Mouse (Mus musculus) liver, embryonic 15.5 days (tissue): ENCODE results near the gene Wap. TPM values are rescaled to one million over a fixed set of nuclear protein-coding genes. Genes with fewer than 3 reads are reported as not detected.
"Not testable (repeated sequence)": the region's sequence is repeated elsewhere in the genome, so short reads cannot be mapped to it uniquely, and the experiment has no call there.

Source experiments
- ATAC-seq: fragments of 200-750 bp; cut with Nextera tagmentation; 2 replicates; pipeline ENCODE4 v1.8.0; 2017; ENCODE audit warnings: moderate number of reproducible peaks, mild to moderate bottlenecking, moderate library complexity; ENCODE audit not compliant: insufficient read depth
- H3K27ac ChIP-seq: fragments of 300-500 bp; sonication (generic); replicated peaks from 2 replicates; pipeline ENCODE4 v1.5.1; 2015; ENCODE audit warnings: mild to moderate bottlenecking, inconsistent platforms
- H3K27me3 ChIP-seq: fragments of 300-500 bp; sonication (generic); 2 replicates; pipeline ENCODE4 v1.6.1; 2015; ENCODE audit warnings: mild to moderate bottlenecking, inconsistent platforms
- H3K36me3 ChIP-seq: fragments of 300-500 bp; sonication (generic); replicated peaks from 2 replicates; pipeline ENCODE4 v1.6.1; 2015; ENCODE audit warnings: moderate library complexity, mild to moderate bottlenecking, inconsistent platforms
- H3K4me1 ChIP-seq: fragments of 300-500 bp; sonication (generic); replicated peaks from 2 replicates; pipeline ENCODE4 v1.6.1; 2015; ENCODE audit warnings: inconsistent platforms
- H3K4me2 ChIP-seq: fragments of 300-500 bp; sonication (generic); 2 replicates; pipeline ENCODE4 v1.6.1; 2015; ENCODE audit warnings: moderate library complexity, mild to moderate bottlenecking, inconsistent platforms
- H3K4me3 ChIP-seq: fragments of 300-500 bp; sonication (generic); replicated peaks from 2 replicates; pipeline ENCODE4 v1.5.1; 2015; ENCODE audit warnings: mild to moderate bottlenecking, inconsistent platforms
- H3K9ac ChIP-seq: fragments of 300-500 bp; sonication (generic); 2 replicates; pipeline ENCODE4 v1.6.1; 2015; ENCODE audit warnings: moderate library complexity, mild to moderate bottlenecking, inconsistent platforms
- H3K9me3 ChIP-seq: fragments of 300-500 bp; sonication (generic); replicated peaks from 2 replicates; pipeline ENCODE4 v1.6.1; 2016; ENCODE audit warnings: inconsistent platforms
- WGBS: fragments of 180-500 bp; shearing (Covaris S2); methylation state at CpG from one replicate; pipeline ENCODE4 v1.1.7; 2015; ENCODE audit warnings: mixed read lengths; ENCODE audit not compliant: insufficient replicate concordance; 5-methylcytosine and 5-hydroxymethylcytosine counted together
- polyA plus RNA-seq: library from polyadenylated mRNA; unstranded; fragments of >200 nt; fragmentation: Nextera tagmentation; extraction: Ambion mirVana; gene quantifications from 2 replicates; pipeline ENCODE4 v1.2.1, GENCODE M21; 2015

Gene Wap
- polyA plus RNA-seq, 1 experiment from 2014 or later = not detected

DNA sequence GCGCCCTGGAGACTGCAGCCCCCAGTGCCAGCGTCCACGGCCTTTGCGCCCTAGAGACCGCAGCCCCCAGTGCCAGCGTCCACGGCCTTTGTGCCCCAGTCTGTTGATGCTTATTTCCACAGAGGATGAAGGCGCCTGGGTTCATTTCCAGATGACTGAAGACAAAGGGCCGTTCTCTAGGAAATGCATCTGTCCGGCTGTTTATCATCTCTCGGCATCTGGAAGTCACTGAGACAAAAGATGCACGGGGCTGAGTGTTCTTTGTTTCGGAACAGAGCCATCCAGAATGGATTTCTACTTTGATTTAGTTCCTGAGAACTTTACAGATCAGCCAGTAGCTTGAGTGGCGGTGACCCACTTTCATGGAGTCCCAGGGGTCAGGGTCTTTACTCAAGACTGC is 22.8 kb upstream of the Wap start:
- H3K4me3 ChIP-seq = no peak overlapping the region
- WGBS = 61% methylated on average over 14 of the region's 14 CpGs
- H3K4me2 ChIP-seq = no peak overlapping the region
- no peaks in the 10 kb centered on the region for H3K36me3 ChIP-seq
- H3K4me1 ChIP-seq = peaks cover 3% of the 10 kb centered on the region; the same call in 1 of the 2 replicates
- no peak for ATAC-seq
- no peak overlapping the region for H3K27ac ChIP-seq
- no peak overlapping the region for H3K9ac ChIP-seq
- peaks cover 21% of the 10 kb centered on the region; the same call in 1 of the 2 replicates for H3K27me3 ChIP-seq
- no peaks in the 10 kb centered on the region for H3K9me3 ChIP-seq

DNA sequence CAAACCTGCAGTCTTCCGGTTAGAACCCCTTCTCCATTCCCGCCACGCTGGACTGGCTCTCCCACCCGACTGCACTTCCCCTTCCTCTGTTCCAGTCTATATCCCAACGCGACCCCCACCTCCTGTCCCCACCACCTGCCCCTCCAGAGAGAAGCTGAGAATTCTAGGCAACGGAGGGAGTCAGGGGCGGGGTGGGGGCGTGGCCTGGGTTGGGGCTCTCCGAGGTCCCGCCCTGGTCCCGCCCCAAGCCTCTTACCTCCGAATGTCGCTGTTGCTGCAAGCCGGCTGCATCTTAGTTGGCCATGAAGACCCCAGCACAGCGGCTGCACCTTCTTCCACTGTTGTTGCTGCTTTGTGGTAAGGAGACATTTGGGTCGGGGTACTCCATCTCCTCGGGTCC is 19.8 kb upstream of the Wap start, which contains the start of gene Ramp3:
Gene Ramp3, plus strand, starts transcription at position 251 of the 400 bp plus-strand sequence.
- peak within 1 kb of the TSS; percentile 59 for H3K4me2 ChIP-seq
- ATAC-seq = peak; percentile 34; the same call in 1 of the 2 replicates

DNA sequence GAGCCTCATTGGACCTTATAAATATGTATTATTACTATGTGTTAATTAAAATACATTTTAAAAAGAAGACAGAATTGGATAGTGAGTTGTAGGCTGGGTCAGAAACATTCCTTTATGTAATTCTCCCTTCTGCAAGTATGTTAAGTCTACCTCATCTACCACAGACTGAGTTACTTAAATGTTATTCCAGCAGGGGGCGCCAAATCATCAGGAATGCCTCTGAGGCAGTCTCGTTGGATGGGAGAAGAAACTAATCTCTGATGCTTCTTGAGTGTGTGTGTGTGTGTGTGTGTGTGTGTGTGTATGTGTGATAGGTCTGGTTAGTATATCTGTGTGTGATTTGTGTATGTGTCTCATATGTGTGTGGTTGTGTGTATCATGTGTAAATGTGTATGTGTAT is 16.5 kb upstream of the Wap start:
- Histone ChIP-seq H3K36me3 (no peaks in the 10 kb centered on the region), H3K27me3 (peaks cover 26% of the 10 kb centered on the region; the same call in 1 of the 2 replicates), H3K4me3 (no peak overlapping the region), H3K9me3 (no peaks in the 10 kb centered on the region), H3K4me2 (no peak overlapping the region), H3K27ac (no peak overlapping the region), H3K4me1 (peaks cover 3% of the 10 kb centered on the region; the same call in 1 of the 2 replicates), H3K9ac (no peak overlapping the region)
- 0% methylated on average over 2 of the region's 2 CpGs for WGBS
- no peak for ATAC-seq

More for the DNA sequence above, 19.8 kb upstream of the Wap start, which contains the start of gene Ramp3:
- Histone ChIP-seq H3K4me3 (peak within 1 kb of the TSS; percentile 28), H3K4me1 (peaks cover 3% of the 10 kb centered on the region; the same call in 1 of the 2 replicates), H3K9ac (no peak within 1 kb of the TSS), H3K27ac (no peak within 1 kb of the TSS), H3K9me3 (no peaks in the 10 kb centered on the region), H3K36me3 (no peaks in the 10 kb centered on the region), H3K27me3 (peaks cover 23% of the 10 kb centered on the region; the same call in 1 of the 2 replicates)
- under 1% methylated on average over 18 of the region's 18 CpGs for WGBS

DNA sequence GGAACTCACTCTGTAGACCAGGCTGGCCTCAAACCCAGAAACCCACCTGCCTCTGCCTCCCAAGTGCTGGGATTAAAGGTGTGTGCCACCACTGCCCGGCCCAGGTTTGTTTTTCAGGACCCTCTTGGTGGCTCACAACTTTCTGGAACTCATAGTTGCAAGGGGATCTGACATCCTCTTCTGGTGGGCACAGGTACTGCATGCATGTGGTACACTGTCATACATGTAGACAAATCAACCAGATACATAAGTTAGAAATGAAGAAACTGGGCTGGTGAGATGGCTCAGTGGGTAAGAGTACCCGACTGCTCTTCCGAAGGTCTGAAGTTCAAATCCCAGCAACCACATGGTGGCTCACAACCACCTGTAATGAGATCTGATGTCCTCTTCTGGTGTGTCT is 14.5 kb upstream of the Wap start:
- not testable (repeated sequence) for H3K27ac ChIP-seq, H3K4me3 ChIP-seq, H3K36me3 ChIP-seq, ATAC-seq, H3K9me3 ChIP-seq, H3K9ac ChIP-seq, H3K4me1 ChIP-seq, H3K4me2 ChIP-seq
- WGBS = 58% methylated on average over 3 of the region's 3 CpGs
- H3K27me3 ChIP-seq = peaks cover 17% of the 10 kb centered on the region; the same call in 1 of the 2 replicates

DNA sequence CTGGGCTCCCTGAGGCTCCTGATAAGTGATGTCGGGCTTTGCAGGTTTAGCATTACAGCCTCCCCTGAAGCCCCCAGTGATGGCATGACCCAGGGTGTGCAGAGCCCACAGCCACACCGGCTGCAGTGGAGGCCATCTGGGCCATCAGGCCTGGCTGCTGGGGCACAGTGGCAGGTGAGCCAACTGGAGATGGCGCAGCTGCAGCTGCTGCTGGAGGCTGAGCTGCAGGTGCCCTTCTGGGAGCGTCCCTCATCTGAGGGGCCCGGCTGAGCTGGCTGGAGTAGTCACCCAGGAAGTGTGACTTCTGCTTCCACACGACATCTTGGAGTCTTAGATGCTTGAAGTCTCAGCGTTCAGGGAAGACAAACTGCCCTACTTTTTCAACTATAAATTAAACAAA is 12.1 kb upstream of the Wap start:
- Histone ChIP-seq H3K36me3 (no peaks in the 10 kb centered on the region), H3K4me2 (no peak overlapping the region), H3K4me1 (no peaks in the 10 kb centered on the region), H3K27me3 (0 out of 2 replicates have a peak, but pooled peaks cover 3% of the 10 kb centered on the region), H3K27ac (no peak overlapping the region), H3K9ac (no peak overlapping the region), H3K4me3 (no peak overlapping the region), H3K9me3 (no peaks in the 10 kb centered on the region)
- no peak for ATAC-seq
- WGBS = 45% methylated on average over 7 of the region's 7 CpGs

DNA sequence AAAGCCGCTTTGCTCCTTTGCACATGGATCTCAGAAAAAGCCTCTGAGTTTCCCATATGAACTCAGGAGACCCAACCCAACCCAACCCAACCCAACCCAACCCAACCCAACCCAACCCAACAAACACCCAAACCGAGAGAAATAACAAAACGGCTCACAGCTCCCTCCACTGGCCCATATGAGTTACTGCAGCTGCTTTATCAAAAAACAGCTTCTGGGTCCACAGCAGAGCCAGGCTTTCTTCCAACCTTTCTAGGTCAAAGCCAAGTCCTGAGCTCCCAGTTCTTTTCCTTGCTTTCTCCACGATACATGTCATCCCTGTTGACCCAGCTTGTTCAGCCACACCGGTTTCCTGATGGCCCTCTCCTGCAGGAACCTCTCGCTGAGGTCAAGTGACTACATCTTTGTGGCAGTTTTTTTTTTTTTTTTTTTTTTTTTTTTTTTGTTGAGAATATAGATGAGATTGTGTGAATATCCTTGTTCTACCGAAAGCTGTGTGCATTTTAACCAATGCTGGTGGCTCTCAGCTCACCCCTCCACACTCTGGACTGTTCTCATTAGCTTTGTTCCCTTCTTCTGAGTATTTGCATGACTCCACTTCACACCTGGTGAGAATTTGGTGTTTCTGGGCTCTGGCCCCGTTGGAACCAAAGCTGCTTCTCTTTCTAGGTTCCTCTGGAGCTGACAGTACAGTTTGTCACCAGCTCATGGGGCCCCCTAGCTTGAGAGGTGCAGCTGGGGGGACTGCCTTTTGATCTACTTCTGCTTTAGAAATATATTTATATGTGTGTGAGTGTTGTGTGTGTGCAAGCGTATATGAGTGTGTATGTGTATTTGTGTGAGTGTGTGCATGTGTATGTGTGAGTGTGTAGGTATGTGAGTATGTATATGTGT is 9.6 kb upstream of the Wap start:
- Histone ChIP-seq H3K4me2 (no peak overlapping the region), H3K27me3 (0 out of 2 replicates have a peak, but pooled peaks cover 3% of the 10 kb centered on the region), H3K27ac (no peak overlapping the region), H3K4me3 (no peak overlapping the region), H3K36me3 (no peaks in the 10 kb centered on the region), H3K4me1 (no peaks in the 10 kb centered on the region), H3K9me3 (no peaks in the 10 kb centered on the region), H3K9ac (no peak overlapping the region)
- ATAC-seq = no peak
- 39% methylated on average over 9 of the region's 9 CpGs for WGBS

DNA sequence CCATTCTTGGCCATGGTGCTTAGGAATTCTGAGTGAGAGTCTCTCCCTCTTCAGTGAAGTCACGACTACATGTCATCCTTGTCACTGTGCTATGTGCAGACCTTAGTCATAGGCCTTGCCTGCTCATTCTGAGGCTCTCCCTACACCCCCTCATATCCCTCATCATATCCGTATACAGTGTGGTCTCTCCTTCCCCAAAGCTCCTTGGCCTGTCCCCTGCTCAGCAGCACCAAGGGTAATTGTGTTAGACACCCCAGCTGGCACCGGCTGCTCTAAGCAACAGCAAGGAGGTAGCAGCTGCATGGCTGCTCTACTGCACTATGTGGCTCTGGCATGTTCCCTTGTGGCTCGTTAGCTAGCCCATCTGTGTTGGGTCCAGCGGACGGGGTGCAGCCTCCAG is 6.1 kb upstream of the Wap start:
- Histone ChIP-seq H3K27me3 (no peaks in the 10 kb centered on the region), H3K9me3 (no peaks in the 10 kb centered on the region), H3K4me1 (no peaks in the 10 kb centered on the region), H3K4me3 (no peak overlapping the region), H3K4me2 (no peak overlapping the region), H3K27ac (no peak overlapping the region), H3K9ac (no peak overlapping the region), H3K36me3 (no peaks in the 10 kb centered on the region)
- no peak for ATAC-seq
- 53% methylated on average over 6 of the region's 6 CpGs for WGBS

DNA sequence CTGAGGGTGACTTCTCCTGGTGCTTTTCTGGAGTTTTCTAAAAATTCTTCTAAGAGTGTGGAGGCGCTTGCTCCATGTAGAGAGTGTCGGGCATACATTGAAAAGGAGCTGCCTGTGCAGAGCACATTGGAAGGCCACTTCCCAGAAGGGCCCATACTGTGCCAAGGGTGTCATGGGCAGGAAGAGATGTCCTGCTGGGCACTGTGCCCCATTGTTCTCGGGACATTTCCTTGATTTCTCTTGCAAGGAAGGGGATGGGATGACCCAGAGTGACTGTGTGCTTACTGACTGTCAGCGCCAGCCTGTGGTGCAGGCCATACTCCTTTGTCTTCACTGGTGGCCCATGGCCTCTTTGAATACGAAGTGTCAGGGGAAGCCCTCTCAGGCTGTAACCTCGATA is 635 bp upstream of the Wap start:
- no peak overlapping the region for H3K27ac ChIP-seq
- no peak for ATAC-seq
- H3K27me3 ChIP-seq = no peaks in the 10 kb centered on the region
- H3K36me3 ChIP-seq = no peaks in the 10 kb centered on the region
- H3K9me3 ChIP-seq = no peaks in the 10 kb centered on the region
- H3K4me2 ChIP-seq = no peak overlapping the region
- WGBS = 51% methylated on average over 6 of the region's 6 CpGs
- H3K4me1 ChIP-seq = no peaks in the 10 kb centered on the region
- no peak overlapping the region for H3K9ac ChIP-seq
- no peak overlapping the region for H3K4me3 ChIP-seq

DNA sequence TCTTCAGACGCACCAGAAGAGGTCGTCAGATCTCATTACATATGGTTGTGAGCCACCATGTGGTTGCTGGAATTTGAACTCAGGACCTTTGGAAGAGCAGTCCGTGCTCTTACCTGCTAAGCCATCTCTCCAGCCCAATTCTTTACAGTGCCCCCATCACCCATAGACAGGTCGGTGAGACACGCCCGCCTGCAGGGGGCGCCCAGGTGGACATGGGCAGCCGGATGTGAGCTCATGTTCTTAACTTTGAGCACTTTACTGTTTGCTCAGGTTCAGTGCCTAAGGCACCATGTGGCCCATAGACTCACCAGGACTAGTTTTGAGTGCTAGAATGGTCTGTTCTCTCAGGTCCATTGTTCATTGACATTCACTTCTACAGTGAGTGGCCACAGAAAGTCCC is 2.3 kb downstream of the Wap start:
- H3K4me2 ChIP-seq = no peak overlapping the region
- no peaks in the 10 kb centered on the region for H3K36me3 ChIP-seq
- no peak overlapping the region for H3K9ac ChIP-seq
- 62% methylated on average over 8 of the region's 8 CpGs for WGBS
- H3K4me1 ChIP-seq = no peaks in the 10 kb centered on the region
- no peak overlapping the region for H3K4me3 ChIP-seq
- H3K9me3 ChIP-seq = no peaks in the 10 kb centered on the region
- H3K27ac ChIP-seq = no peak overlapping the region
- H3K27me3 ChIP-seq = no peaks in the 10 kb centered on the region
- no peak for ATAC-seq

DNA sequence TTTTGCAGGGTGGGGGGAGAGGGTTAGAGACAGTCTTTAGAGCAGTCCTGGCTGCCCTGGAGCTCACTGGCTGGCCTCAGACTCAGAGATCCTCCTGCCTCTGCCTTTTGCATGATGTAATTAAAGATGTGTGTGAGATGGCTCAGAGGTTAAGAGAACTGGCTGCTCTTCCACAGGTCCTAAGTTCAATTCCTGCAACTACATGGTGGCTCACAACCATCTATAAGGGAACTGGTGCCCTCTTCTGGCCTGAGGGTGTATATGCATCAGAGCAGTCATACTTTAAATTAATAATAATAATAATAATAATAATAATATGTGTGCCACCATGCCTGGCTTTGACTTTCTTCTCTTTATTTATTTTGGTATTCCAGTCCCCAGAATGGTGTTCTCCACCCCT is 8.8 kb downstream of the Wap start:
- no peaks in the 10 kb centered on the region for H3K9me3 ChIP-seq
- H3K4me2 ChIP-seq = no peak overlapping the region
- ATAC-seq = no peak
- H3K27me3 ChIP-seq = no peaks in the 10 kb centered on the region
- no peaks in the 10 kb centered on the region for H3K36me3 ChIP-seq
- H3K4me3 ChIP-seq = no peak overlapping the region
- peaks cover 37% of the 10 kb centered on the region for H3K4me1 ChIP-seq
- H3K9ac ChIP-seq = no peak overlapping the region
- no peak overlapping the region for H3K27ac ChIP-seq

DNA sequence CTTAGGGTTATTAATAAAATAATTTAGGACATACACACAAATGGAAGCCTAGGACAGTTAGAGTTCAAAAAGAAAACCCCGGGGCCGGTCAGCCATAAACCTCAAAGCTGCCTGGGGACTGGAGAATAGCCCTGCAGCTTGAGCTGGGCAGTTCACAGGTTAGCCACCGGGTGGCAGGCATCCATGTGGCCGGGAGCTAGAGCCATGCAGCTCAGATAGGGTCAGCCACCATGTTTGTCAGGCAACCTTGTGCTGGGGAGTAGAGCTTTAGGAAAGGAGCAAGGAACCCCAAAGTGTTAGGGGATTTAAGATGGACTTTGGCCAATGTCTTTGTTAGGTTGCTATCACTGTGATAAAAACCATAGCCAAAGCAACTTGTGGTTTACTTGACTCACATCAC is 9.9 kb downstream of the Wap start:
- no peak overlapping the region for H3K4me2 ChIP-seq
- H3K9ac ChIP-seq = no peak overlapping the region
- H3K36me3 ChIP-seq = peaks cover 8% of the 10 kb centered on the region
- no peaks in the 10 kb centered on the region for H3K9me3 ChIP-seq
- no peaks in the 10 kb centered on the region for H3K27me3 ChIP-seq
- no peak overlapping the region for H3K4me3 ChIP-seq
- H3K4me1 ChIP-seq = peaks cover 48% of the 10 kb centered on the region
- ATAC-seq = no peak
- WGBS = 18% methylated on average over 4 of the region's 4 CpGs
- peak overlapping the region; percentile 91; the same call in 1 of the 2 replicates for H3K27ac ChIP-seq
